Mouse (Mus musculus): ENCODE results near the gene Hhat.

DNA sequence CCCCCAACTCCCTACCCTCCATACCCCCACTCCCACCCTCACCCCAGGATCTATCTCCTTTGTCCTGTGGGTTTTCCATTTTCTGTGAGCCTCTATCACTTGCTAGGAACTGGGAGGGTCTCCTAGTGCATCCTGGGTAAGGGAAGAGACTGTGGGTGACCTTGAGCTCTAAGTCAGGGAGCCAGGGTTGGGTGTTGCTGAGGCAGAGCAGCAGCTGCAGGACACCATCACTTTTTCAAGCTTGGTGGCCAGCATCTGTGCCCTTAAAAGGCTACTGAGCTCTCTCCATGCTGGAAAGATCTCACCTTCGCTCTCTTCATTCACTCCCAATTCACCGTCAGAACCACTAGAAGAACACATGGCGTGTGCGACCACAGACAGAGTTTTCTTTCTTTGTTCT is 7.2 kb upstream of the Hhat start:
- TF ChIP-seq CTCF (IDR thresholded peaks at IDR 0.05; ENCODE audit: low read depth, low read length) (no peak), GATA2 (IDR thresholded peaks at IDR 0.05; ENCODE audit: borderline replicate concordance, low read depth, low read length) (no peak), GATA1 (IDR thresholded peaks at IDR 0.05; ENCODE audit: borderline replicate concordance, low read length) (no peak), TAL1 (conservative IDR thresholded peaks at IDR 0.05; ENCODE audit: low read depth, low read length) (no peak), POLR2AphosphoS5 (IDR thresholded peaks at IDR 0.05; ENCODE audit: insufficient replicate concordance, low read depth, low read length) (no peak)

Data from G1E (cell line).